Mouse (Mus musculus) cerebellum, adult 11-12 months (tissue): Measurements from ENCODE around the gene Fut8.
A peak's percentile ranks its signal among the peaks of the same experiment; 100 is the strongest.

Experiments used
- DNase-seq: peaks from one replicate; pipeline ENCODE4 v3.0.0; 2022

The Fut8 gene

GRCm38 (mm10) chr12:77237950-77238530 is at the start of gene Fut8:
Gene Fut8 (plus strand): TSS chr12:77238125.
- DNase-seq: peak; percentile 94

GRCm38 (mm10) chr12:77189161-77189560 is 48.8 kb upstream of the Fut8 start:
- DNase-seq: no peak

- DNase-seq: no peak
Observed at GRCm38 (mm10) chr12:77189933-77190446, 47.9 kb upstream of the Fut8 start.

- no peak for DNase-seq
Observed at GRCm38 (mm10) chr12:77191478-77192271, 46.2 kb upstream of the Fut8 start.

GRCm38 (mm10) chr12:77192714-77193113 is 45.2 kb upstream of the Fut8 start:
- no peak for DNase-seq

- DNase-seq: no peak
Observed at GRCm38 (mm10) chr12:77193225-77193716, 44.7 kb upstream of the Fut8 start.

GRCm38 (mm10) chr12:77195044-77195443 is 42.9 kb upstream of the Fut8 start:
- DNase-seq: no peak

- no peak for DNase-seq
Observed at GRCm38 (mm10) chr12:77196529-77197095, 41.3 kb upstream of the Fut8 start.

- peak; percentile 96 for DNase-seq
Observed at GRCm38 (mm10) chr12:77197121-77197599, 40.8 kb upstream of the Fut8 start.

- no peak for DNase-seq
Observed at GRCm38 (mm10) chr12:77198253-77198652, 39.7 kb upstream of the Fut8 start.

GRCm38 (mm10) chr12:77201461-77202143 is 36.3 kb upstream of the Fut8 start:
- DNase-seq: no peak

GRCm38 (mm10) chr12:77203136-77203535 is 34.8 kb upstream of the Fut8 start:
- DNase-seq: no peak

- DNase-seq: no peak
Observed at GRCm38 (mm10) chr12:77206852-77207251, 31.1 kb upstream of the Fut8 start.

- DNase-seq: no peak
Observed at GRCm38 (mm10) chr12:77208056-77208455, 29.9 kb upstream of the Fut8 start.

- DNase-seq: no peak
Observed at GRCm38 (mm10) chr12:77208576-77209180, 29.2 kb upstream of the Fut8 start.

- DNase-seq: no peak
Observed at GRCm38 (mm10) chr12:77211695-77212208, 26.2 kb upstream of the Fut8 start.

- DNase-seq: no peak
Observed at GRCm38 (mm10) chr12:77213896-77214564, 23.9 kb upstream of the Fut8 start.

- DNase-seq: no peak
Observed at GRCm38 (mm10) chr12:77214565-77214909, 23.4 kb upstream of the Fut8 start.

- DNase-seq: no peak
Observed at GRCm38 (mm10) chr12:77216511-77217192, 21.3 kb upstream of the Fut8 start.

GRCm38 (mm10) chr12:77220616-77221015 is 17.3 kb upstream of the Fut8 start:
- DNase-seq: no peak

GRCm38 (mm10) chr12:77222272-77222874 is 15.6 kb upstream of the Fut8 start:
- DNase-seq: no peak
